Mouse (Mus musculus): Measurements from ENCODE around the gene Nsf.

Gene Nsf

GRCm38 (mm10) chr11:103940887-103941286 lies 13.0 kb downstream of the Nsf start:
- no peak for DNase-seq

GRCm38 (mm10) chr11:103937976-103938728 lies 15.7 kb downstream of the Nsf start:
- DNase-seq, result no peak

- no peak for DNase-seq
These were observed 16.4 kb downstream of the Nsf start for GRCm38 (mm10) chr11:103937451-103937850.

- DNase-seq, result no peak
These were observed 18.1 kb downstream of the Nsf start for GRCm38 (mm10) chr11:103935717-103936116.

GRCm38 (mm10) chr11:103933886-103934285 lies 20.0 kb downstream of the Nsf start:
- no peak for DNase-seq

GRCm38 (mm10) chr11:103923957-103924356 lies 29.9 kb downstream of the Nsf start:
- no peak for DNase-seq

- no peak for DNase-seq
These were observed 30.6 kb downstream of the Nsf start for GRCm38 (mm10) chr11:103923272-103923671.

GRCm38 (mm10) chr11:103922812-103923211 lies 31.0 kb downstream of the Nsf start:
- DNase-seq, result no peak

GRCm38 (mm10) chr11:103920665-103921064 lies 33.2 kb downstream of the Nsf start:
- no peak for DNase-seq

GRCm38 (mm10) chr11:103916807-103917206 lies 37.0 kb downstream of the Nsf start:
- no peak for DNase-seq

GRCm38 (mm10) chr11:103915686-103916085 lies 38.2 kb downstream of the Nsf start:
- DNase-seq, result no peak

- peak in 1 of 2 experiments; percentile 57 for DNase-seq
These were observed 42.8 kb downstream of the Nsf start for GRCm38 (mm10) chr11:103910993-103911585.

GRCm38 (mm10) chr11:103910531-103910930 lies 43.3 kb downstream of the Nsf start:
- no peak for DNase-seq

- DNase-seq, result no peak
These were observed 44.0 kb downstream of the Nsf start for GRCm38 (mm10) chr11:103909809-103910208.

- DNase-seq, result no peak
These were observed 44.5 kb downstream of the Nsf start for GRCm38 (mm10) chr11:103909396-103909795.

GRCm38 (mm10) chr11:103906051-103906719 lies 47.7 kb downstream of the Nsf start:
- DNase-seq, result no peak

- no peak for DNase-seq
These were observed 48.4 kb downstream of the Nsf start for GRCm38 (mm10) chr11:103905506-103905905.

- no peak for DNase-seq
These were observed 52.3 kb downstream of the Nsf start for GRCm38 (mm10) chr11:103901581-103901966.

GRCm38 (mm10) chr11:103900803-103901580 lies 52.9 kb downstream of the Nsf start:
- peak; percentile 32 to 37 for DNase-seq

- DNase-seq, result no peak
These were observed 56.7 kb downstream of the Nsf start for GRCm38 (mm10) chr11:103896966-103897750.

GRCm38 (mm10) chr11:103896056-103896455 lies 57.8 kb downstream of the Nsf start:
- no peak for DNase-seq

- no peak for DNase-seq
These were observed 61.0 kb downstream of the Nsf start for GRCm38 (mm10) chr11:103892831-103893230.
